Mouse (Mus musculus) limb, embryonic 10.5 days (tissue): ENCODE results near the gene Strip2. TPM values are rescaled to one million over a fixed set of nuclear protein-coding genes. Genes with fewer than 3 reads are reported as not detected.

Source experiments
- DNase-seq: peaks from one replicate; pipeline ENCODE4 v3.0.0-alpha.2; 2017; ENCODE audit warnings: low spot score
- H3K27ac ChIP-seq: fragments of 300-500 bp; sonication (generic); 2 replicates; pipeline ENCODE4 v1.5.1; 2016; ENCODE audit warnings: mild to moderate bottlenecking
- H3K27me3 ChIP-seq: fragments of 300-500 bp; sonication (generic); 2 replicates; pipeline ENCODE4 v1.6.1; 2016; ENCODE audit warnings: low read depth, mild to moderate bottlenecking; ENCODE audit not compliant: poor library complexity, severe bottlenecking
- H3K36me3 ChIP-seq: fragments of 300-500 bp; sonication (generic); 2 replicates; pipeline ENCODE4 v1.6.1; 2016; ENCODE audit warnings: mild to moderate bottlenecking, moderate library complexity
- H3K4me1 ChIP-seq: fragments of 300-500 bp; sonication (generic); 2 replicates; pipeline ENCODE4 v1.6.1; 2016
- H3K4me3 ChIP-seq: fragments of 300-500 bp; sonication (generic); 2 replicates; pipeline ENCODE4 v1.5.1; 2016; ENCODE audit warnings: mild to moderate bottlenecking, moderate library complexity
- H3K9me3 ChIP-seq: fragments of 300-500 bp; sonication (generic); replicated peaks from 2 replicates; pipeline ENCODE4 v1.6.1; 2016; ENCODE audit warnings: mild to moderate bottlenecking
- WGBS: fragments of 180-500 bp; shearing (Covaris S2); methylation state at CpG from one replicate; pipeline ENCODE4 v1.1.7; 2016; 5-methylcytosine and 5-hydroxymethylcytosine counted together
- polyA plus RNA-seq: library from polyadenylated mRNA; unstranded; fragments of >200 nt; fragmentation: Nextera tagmentation; extraction: Ambion mirVana; gene quantifications from 2 replicates; pipeline ENCODE4 v1.2.1, GENCODE M21; 2016

The Strip2 gene
- polyA plus RNA-seq, 1 experiment from 2014 or later: 0.95 TPM

GRCm38 (mm10) chr6:29940428-29940827 is 23.6 kb downstream of the Strip2 start:
- DNase-seq: no peak
- Histone ChIP-seq H3K9me3 (no peaks in the 10 kb centered on the region), H3K27ac (no peak overlapping the region), H3K4me3 (no peak overlapping the region), H3K4me1 (no peaks in the 10 kb centered on the region), H3K36me3 (no peaks in the 10 kb centered on the region), H3K27me3 (no peaks in the 10 kb centered on the region)
- 84% methylated on average over 4 of the region's 4 CpGs for WGBS

GRCm38 (mm10) chr6:29941036-29941435 is 24.2 kb downstream of the Strip2 start:
- Histone ChIP-seq H3K27me3 (no peaks in the 10 kb centered on the region), H3K4me1 (no peaks in the 10 kb centered on the region), H3K27ac (no peak overlapping the region), H3K4me3 (no peak overlapping the region), H3K9me3 (no peaks in the 10 kb centered on the region), H3K36me3 (no peaks in the 10 kb centered on the region)
- no peak for DNase-seq
- 92% methylated on average over 2 of the region's 2 CpGs for WGBS

GRCm38 (mm10) chr6:29944465-29944864 is 27.7 kb downstream of the Strip2 start:
- WGBS: 53% methylated on average over 1 of the region's 1 CpGs
- DNase-seq: no peak

GRCm38 (mm10) chr6:29946568-29946967 is 29.8 kb downstream of the Strip2 start:
- H3K27me3 ChIP-seq: no peaks in the 10 kb centered on the region
- no peaks in the 10 kb centered on the region for H3K4me1 ChIP-seq
- H3K27ac ChIP-seq: no peak overlapping the region
- H3K9me3 ChIP-seq: no peaks in the 10 kb centered on the region
- H3K4me3 ChIP-seq: no peak overlapping the region
- no peak for DNase-seq
- H3K36me3 ChIP-seq: no peaks in the 10 kb centered on the region
- WGBS: 90% methylated on average over 2 of the region's 2 CpGs

More at GRCm38 (mm10) chr6:29944465-29944864, 27.7 kb downstream of the Strip2 start:
- Histone ChIP-seq H3K9me3 (no peaks in the 10 kb centered on the region), H3K27ac (no peak overlapping the region), H3K4me3 (no peak overlapping the region), H3K4me1 (no peaks in the 10 kb centered on the region), H3K36me3 (no peaks in the 10 kb centered on the region), H3K27me3 (no peaks in the 10 kb centered on the region)

- DNase-seq: no peak
- WGBS: 74% methylated on average over 6 of the region's 6 CpGs
- Histone ChIP-seq H3K4me1 (no peaks in the 10 kb centered on the region), H3K36me3 (no peaks in the 10 kb centered on the region), H3K27ac (no peak overlapping the region), H3K27me3 (no peaks in the 10 kb centered on the region), H3K9me3 (no peaks in the 10 kb centered on the region), H3K4me3 (no peak overlapping the region)
These were observed 31.0 kb downstream of the Strip2 start for GRCm38 (mm10) chr6:29947823-29948222.

GRCm38 (mm10) chr6:29956749-29957148 is 39.9 kb downstream of the Strip2 start:
- Histone ChIP-seq H3K27ac (no peak overlapping the region), H3K27me3 (no peaks in the 10 kb centered on the region), H3K9me3 (no peaks in the 10 kb centered on the region), H3K4me1 (no peaks in the 10 kb centered on the region), H3K36me3 (no peaks in the 10 kb centered on the region), H3K4me3 (no peak overlapping the region)
- 85% methylated on average over 4 of the region's 4 CpGs for WGBS
- no peak for DNase-seq

- Histone ChIP-seq H3K27me3 (no peaks in the 10 kb centered on the region), H3K27ac (no peak overlapping the region), H3K4me1 (no peaks in the 10 kb centered on the region), H3K36me3 (no peaks in the 10 kb centered on the region), H3K9me3 (no peaks in the 10 kb centered on the region), H3K4me3 (no peak overlapping the region)
- 93% methylated on average over 3 of the region's 3 CpGs for WGBS
- no peak for DNase-seq
These were observed 41.9 kb downstream of the Strip2 start for GRCm38 (mm10) chr6:29958669-29959068.

- Histone ChIP-seq H3K36me3 (no peaks in the 10 kb centered on the region), H3K27me3 (no peaks in the 10 kb centered on the region), H3K4me3 (no peak overlapping the region), H3K27ac (no peak overlapping the region), H3K9me3 (no peaks in the 10 kb centered on the region), H3K4me1 (no peaks in the 10 kb centered on the region)
- no peak for DNase-seq
- 93% methylated on average over 6 of the region's 6 CpGs for WGBS
These were observed 44.3 kb downstream of the Strip2 start for GRCm38 (mm10) chr6:29961081-29961480.

GRCm38 (mm10) chr6:29967917-29968316 is 51.1 kb downstream of the Strip2 start:
- WGBS: 84% methylated on average over 7 of the region's 7 CpGs
- DNase-seq: no peak
- Histone ChIP-seq H3K4me3 (no peak overlapping the region), H3K36me3 (no peaks in the 10 kb centered on the region), H3K9me3 (no peaks in the 10 kb centered on the region), H3K27me3 (no peaks in the 10 kb centered on the region), H3K4me1 (no peaks in the 10 kb centered on the region), H3K27ac (no peak overlapping the region)

GRCm38 (mm10) chr6:29973341-29973740 is 56.5 kb downstream of the Strip2 start:
- Histone ChIP-seq H3K27ac (no peak overlapping the region), H3K27me3 (no peaks in the 10 kb centered on the region), H3K4me3 (no peak overlapping the region), H3K9me3 (no peaks in the 10 kb centered on the region), H3K36me3 (no peaks in the 10 kb centered on the region), H3K4me1 (no peaks in the 10 kb centered on the region)
- WGBS: 88% methylated on average over 5 of the region's 5 CpGs
- no peak for DNase-seq

- DNase-seq: no peak
- 72% methylated on average over 8 of the region's 8 CpGs for WGBS
These were observed 58.0 kb downstream of the Strip2 start for GRCm38 (mm10) chr6:29974836-29975235.

GRCm38 (mm10) chr6:29980461-29980860 is 63.6 kb downstream of the Strip2 start:
- 0 out of 2 replicates have a peak, but pooled peaks cover under 1% of the 10 kb centered on the region for H3K27me3 ChIP-seq
- 90% methylated on average over 6 of the region's 6 CpGs for WGBS
- no peak for DNase-seq

More at GRCm38 (mm10) chr6:29974836-29975235, 58.0 kb downstream of the Strip2 start:
- no peak overlapping the region for H3K27ac ChIP-seq
- H3K36me3 ChIP-seq: no peaks in the 10 kb centered on the region
- no peak overlapping the region for H3K4me3 ChIP-seq
- H3K9me3 ChIP-seq: no peaks in the 10 kb centered on the region
- H3K27me3 ChIP-seq: no peaks in the 10 kb centered on the region
- no peaks in the 10 kb centered on the region for H3K4me1 ChIP-seq

GRCm38 (mm10) chr6:29981797-29982196 is 65.0 kb downstream of the Strip2 start:
- H3K4me1 ChIP-seq: peaks cover 15% of the 10 kb centered on the region
- DNase-seq: no peak

More at GRCm38 (mm10) chr6:29980461-29980860, 63.6 kb downstream of the Strip2 start:
- H3K36me3 ChIP-seq: no peaks in the 10 kb centered on the region
- H3K4me1 ChIP-seq: peaks cover 7% of the 10 kb centered on the region
- no peak overlapping the region for H3K4me3 ChIP-seq
- H3K9me3 ChIP-seq: no peaks in the 10 kb centered on the region; the same call in 1 of the 2 replicates
- H3K27ac ChIP-seq: no peak overlapping the region

GRCm38 (mm10) chr6:29985058-29985498 is 68.3 kb downstream of the Strip2 start:
- peak overlapping the region; percentile 68 for H3K4me3 ChIP-seq
- H3K9me3 ChIP-seq: no peaks in the 10 kb centered on the region; the same call in 1 of the 2 replicates
- H3K27me3 ChIP-seq: peaks cover 20% of the 10 kb centered on the region
- H3K36me3 ChIP-seq: no peaks in the 10 kb centered on the region
- peaks cover 15% of the 10 kb centered on the region for H3K4me1 ChIP-seq
- peak overlapping the region; percentile 78 for H3K27ac ChIP-seq
- WGBS: under 1% methylated on average over 37 of the region's 37 CpGs
- DNase-seq: peak; percentile 81

More at GRCm38 (mm10) chr6:29981797-29982196, 65.0 kb downstream of the Strip2 start:
- Histone ChIP-seq H3K4me3 (no peak overlapping the region), H3K27me3 (peaks cover 13% of the 10 kb centered on the region), H3K9me3 (no peaks in the 10 kb centered on the region; the same call in 1 of the 2 replicates), H3K36me3 (no peaks in the 10 kb centered on the region), H3K27ac (no peak overlapping the region)
